Mouse (Mus musculus) MEL (cell line): ENCODE measurements around the gene Nomo1. TPM values are rescaled to one million over a fixed set of nuclear protein-coding genes. Genes with fewer than 3 reads are reported as not detected.

Experiments
- DNase-seq: peaks from one replicate; pipeline ENCODE4 v3.0.0; 2011; ENCODE audit warnings: low read depth, low spot score
- H3K27ac ChIP-seq: 2 replicates; pipeline ENCODE4 v1.5.1; 2012; ENCODE audit warnings: low read depth, mild to moderate bottlenecking, control low read depth, low read length, moderate library complexity; ENCODE audit not compliant: control insufficient read depth
- H3K27me3 ChIP-seq, 2 experiments: fragments of 150-350 bp in 1 of 2; sonication (generic) in 1 of 2; 2 replicates each; pipeline ENCODE4 v1.6.1; 2012; ENCODE audit warnings: low read length in 2 of 2, mild to moderate bottlenecking in 2 of 2, improper control_type of control experiment in 1 of 2, moderate library complexity in 1 of 2; ENCODE audit not compliant: insufficient read depth in 2 of 2, control insufficient read depth in 1 of 2
- H3K36me3 ChIP-seq, 2 experiments: 2 replicates each; pipeline ENCODE4 v1.6.1; 2012 to 2014; ENCODE audit warnings: low read length in 2 of 2, improper control_type of control experiment in 1 of 2, inconsistent platforms in 1 of 2, mild to moderate bottlenecking in 1 of 2; ENCODE audit not compliant: insufficient read depth in 2 of 2, control insufficient read depth in 1 of 2
- H3K4me1 ChIP-seq, 2 experiments: fragments of 150-350 bp in 1 of 2; sonication (generic) in 1 of 2; 2 replicates each; pipeline ENCODE4 v1.6.1; 2012; ENCODE audit warnings: low read length in 2 of 2, improper control_type of control experiment in 1 of 2, mild to moderate bottlenecking in 1 of 2; ENCODE audit not compliant: insufficient read depth in 2 of 2, control insufficient read depth in 1 of 2
- H3K4me3 ChIP-seq, 2 experiments: fragments of 150-350 bp in 1 of 2; sonication (generic) in 1 of 2; 2 replicates each; pipeline ENCODE4 v1.5.1; 2012; ENCODE audit warnings: low read depth in 2 of 2, low read length in 2 of 2, mild to moderate bottlenecking in 2 of 2, moderate library complexity in 2 of 2, control low read depth in 1 of 2, improper control_type of control experiment in 1 of 2; ENCODE audit not compliant: control insufficient read depth in 1 of 2, insufficient read depth in 1 of 2
- H3K79me2 ChIP-seq: 2 replicates; pipeline ENCODE4 v1.6.1; 2012; ENCODE audit warnings: mild to moderate bottlenecking, low read length, moderate library complexity; ENCODE audit not compliant: control insufficient read depth, poor library complexity, insufficient read depth
- H3K9ac ChIP-seq: 2 replicates; pipeline ENCODE4 v1.6.1; 2012; ENCODE audit warnings: low read depth, mild to moderate bottlenecking, control low read depth, low read length, moderate library complexity; ENCODE audit not compliant: control insufficient read depth, poor library complexity, severe bottlenecking
- H3K9me3 ChIP-seq: fragments of 150-350 bp; sonication (generic); replicated peaks from 2 replicates; pipeline ENCODE4 v1.6.1; 2012; ENCODE audit warnings: mild to moderate bottlenecking, low read length, improper control_type of control experiment, moderate library complexity; ENCODE audit not compliant: insufficient read depth
- CHD2 ChIP-seq: IDR thresholded peaks from 2 replicates; pipeline ENCODE4 v1.6.1; 2011; ENCODE audit warnings: low read length, improper control_type of control experiment
- ELF1 ChIP-seq: IDR thresholded peaks from 2 replicates; pipeline ENCODE4 v1.6.1; 2014; ENCODE audit warnings: low read depth, mild to moderate bottlenecking, inconsistent platforms, low read length, improper control_type of control experiment, moderate library complexity
- MAFK ChIP-seq: IDR thresholded peaks from 2 replicates; pipeline ENCODE4 v1.6.1; 2011; ENCODE audit warnings: low read depth, mild to moderate bottlenecking, low read length, improper control_type of control experiment, borderline replicate concordance
- MEF2A ChIP-seq: IDR thresholded peaks from 2 replicates; pipeline ENCODE4 v1.6.1; 2014; ENCODE audit warnings: low read depth, mild to moderate bottlenecking, inconsistent platforms, low read length, improper control_type of control experiment; ENCODE audit not compliant: poor library complexity, insufficient replicate concordance, severe bottlenecking; ENCODE audit errors: extremely low read depth
- SMC3 ChIP-seq: IDR thresholded peaks from 2 replicates; pipeline ENCODE4 v1.6.1; 2011; ENCODE audit warnings: low read depth, low read length, improper control_type of control experiment
- TAL1 ChIP-seq: IDR thresholded peaks from 2 replicates; pipeline ENCODE4 v1.6.1; 2012; ENCODE audit warnings: mild to moderate bottlenecking, inconsistent platforms, low read length, moderate library complexity, mixed read lengths
- UBTF ChIP-seq: IDR thresholded peaks from 2 replicates; pipeline ENCODE4 v1.6.1; 2012; ENCODE audit warnings: low read depth, mild to moderate bottlenecking, inconsistent platforms, low read length, improper control_type of control experiment, moderate library complexity, borderline replicate concordance; ENCODE audit not compliant: insufficient read depth
- USF1 ChIP-seq: IDR thresholded peaks from 2 replicates; pipeline ENCODE4 v1.6.1; 2014; ENCODE audit warnings: low read depth, mild to moderate bottlenecking, inconsistent platforms, low read length, improper control_type of control experiment, moderate library complexity
- USF2 ChIP-seq, 2 experiments: IDR thresholded peaks; 2 replicates each; pipeline ENCODE4 v1.6.1; 2011 to 2012; ENCODE audit warnings: improper control_type of control experiment in 2 of 2, low read length in 2 of 2, borderline replicate concordance in 1 of 2, inconsistent platforms in 1 of 2, low read depth in 1 of 2, mild to moderate bottlenecking in 1 of 2; ENCODE audit not compliant: insufficient read depth in 1 of 2
- ZC3H11A ChIP-seq: IDR thresholded peaks from 2 replicates; pipeline ENCODE4 v1.6.1; 2012; ENCODE audit warnings: low read depth, mild to moderate bottlenecking, inconsistent platforms, low read length, improper control_type of control experiment
- polyA plus RNA-seq, 2 experiments: library from polyadenylated mRNA; stranded (reverse) in 1 of 2; unstranded in 1 of 2; fragments of >175 nt in 1 of 2; fragments of >200 nt in 1 of 2; gene quantifications; 2 replicates each; pipeline versions ENCODE4 v1.2.1 to v1.2.4; 2012; ENCODE audit warnings: low replicate concordance in 2 of 2, low read depth in 1 of 2; ENCODE audit not compliant: insufficient read length in 2 of 2, insufficient read depth in 1 of 2, missing spikeins in 1 of 2
- total RNA-seq: library from RNA; depleted of rRNA; stranded (reverse); fragments of 300-350 nt; gene quantifications from 2 replicates; pipeline ENCODE4 v1.2.3, GENCODE M21; 2012

The Nomo1 gene
- total and polyA plus RNA-seq, 3 experiments: 195 to 1,239 (median 197) TPM

DNA sequence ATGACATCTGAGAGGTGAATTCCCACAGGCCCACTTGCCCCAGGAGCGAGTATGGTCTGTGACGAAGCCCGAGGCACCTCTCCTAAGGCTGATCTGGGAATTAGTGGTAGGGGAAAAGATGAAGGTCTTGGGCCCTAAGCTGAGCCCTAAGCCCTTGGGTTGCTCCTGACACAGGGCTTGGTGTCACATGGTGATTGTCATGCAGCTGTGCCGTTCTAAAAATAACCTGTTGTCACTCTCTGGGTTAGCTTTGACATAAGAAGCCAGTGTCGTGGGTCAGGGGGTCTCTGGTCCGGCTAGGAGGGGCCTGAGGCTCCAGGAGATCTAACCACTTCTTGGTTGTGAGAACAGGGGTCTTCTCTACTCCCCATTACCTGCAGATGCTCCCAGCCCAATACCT is 78.4 kb downstream of the Nomo1 start:
- Histone ChIP-seq H3K4me1 (no peaks in the 10 kb centered on the region), H3K79me2 (no peaks in the 10 kb centered on the region), H3K27me3 (no peaks in the 10 kb centered on the region), H3K9ac (no peak overlapping the region), H3K4me3 (no peak overlapping the region), H3K27ac (no peak overlapping the region), H3K36me3 (no peaks in the 10 kb centered on the region), H3K9me3 (no peaks in the 10 kb centered on the region)
- TF ChIP-seq USF1 (no peak), MAFK (no peak)
- DNase-seq: no peak

GRCm38 (mm10) chr7:46113435-46113834 is 79.9 kb downstream of the Nomo1 start:
- TF ChIP-seq SMC3 (no peak), USF2 (IDR thresholded peaks at IDR 0.05; ENCODE audit: borderline replicate concordance in 1 of 2, insufficient read depth in 1 of 2, low read depth in 1 of 2, low read length in 2 of 2) (no peak)
- Histone ChIP-seq H3K9ac (no peak overlapping the region), H3K4me3 (no peak overlapping the region), H3K27ac (no peak overlapping the region), H3K27me3 (no peaks in the 10 kb centered on the region), H3K36me3 (no peaks in the 10 kb centered on the region), H3K9me3 (no peaks in the 10 kb centered on the region), H3K79me2 (no peaks in the 10 kb centered on the region), H3K4me1 (no peaks in the 10 kb centered on the region)
- DNase-seq: no peak

- no peaks in the 10 kb centered on the region for H3K36me3 ChIP-seq
- H3K27me3 ChIP-seq: no peaks in the 10 kb centered on the region
- H3K9ac ChIP-seq: no peak overlapping the region
- no peak overlapping the region for H3K4me3 ChIP-seq
- no peak for DNase-seq
- H3K4me1 ChIP-seq: no peaks in the 10 kb centered on the region
- TF ChIP-seq ELF1 (no peak), MEF2A (no peak), UBTF (no peak), TAL1 (no peak), USF1 (no peak), ZC3H11A (no peak), CHD2 (no peak)
- H3K9me3 ChIP-seq: no peaks in the 10 kb centered on the region
- H3K79me2 ChIP-seq: no peaks in the 10 kb centered on the region
- no peak overlapping the region for H3K27ac ChIP-seq
Measured at GRCm38 (mm10) chr7:46116118-46116581, 82.7 kb downstream of the Nomo1 start.
